Comparison of ENCODE assay signal across 9 mouse cellular contexts in the genomic region with DNA sequence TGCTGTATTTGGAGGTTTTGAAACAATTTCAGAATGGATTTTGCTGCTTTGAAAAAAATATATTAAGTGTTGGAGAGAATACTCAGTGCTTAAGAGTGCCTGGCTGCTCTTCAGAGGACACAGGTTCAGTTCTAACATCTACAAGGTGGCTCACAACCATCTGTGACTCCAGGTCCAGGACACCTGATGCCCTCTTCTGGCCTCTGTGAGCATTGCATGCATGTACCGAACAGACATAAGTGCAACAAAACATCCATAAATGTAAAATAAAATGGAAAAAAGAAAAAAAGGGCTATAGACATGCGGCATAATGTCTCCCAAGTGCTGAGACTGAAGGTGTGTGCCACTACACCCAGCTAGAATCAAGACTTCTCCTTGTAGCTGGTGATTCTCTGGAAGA. TPM values are rescaled to one million over a fixed set of nuclear protein-coding genes. Genes with fewer than 3 reads are reported as not detected.
DNase-seq lines count a peak whose midpoint lies in the region; ATAC-seq and TF ChIP-seq lines count a peak whose summit lies in the region.
"Had no signal": no experiment of that assay in that cellular context is flagged by ENCODE, and none has a peak within 500 bp of the region (broad histone marks: within the 10 kb centered on the region; RNA-seq: fewer than 3 reads in every experiment).

No protein-coding gene starts in this region.

- peaks cover 13% of the 10 kb centered on the region; the same call in 1 of the 2 replicates for H3K4me1 ChIP-seq in kidney, embryonic 15.5 days
- peaks cover 12% of the 10 kb centered on the region for H3K4me1 ChIP-seq in E14TG2a.4 (replicated peaks; ENCODE audit: low read depth, low read length)
- H3K4me1 ChIP-seq in embryonic facial prominence, embryonic 10.5 days = peaks cover 14% of the 10 kb centered on the region

- no peaks in the 10 kb centered on the region for H3K27me3 ChIP-seq in kidney, embryonic 15.5 days
- no peaks in the 10 kb centered on the region for H3K27me3 ChIP-seq in E14TG2a.4 (ENCODE audit: insufficient read depth, low read length)
- H3K27me3 ChIP-seq in embryonic facial prominence, embryonic 10.5 days (replicated peaks; ENCODE audit: low read depth, poor library complexity, severe bottlenecking) = no peaks in the 10 kb centered on the region
- H3K27me3 ChIP-seq: liver, embryonic 13.5 days had no signal

- H3K27ac ChIP-seq in kidney, embryonic 15.5 days = no peak overlapping the region
- no peak overlapping the region for H3K27ac ChIP-seq in embryonic facial prominence, embryonic 10.5 days (replicated peaks)
- H3K27ac ChIP-seq: liver, embryonic 13.5 days had no signal

- no peak overlapping the region for H3K4me3 ChIP-seq in kidney, embryonic 15.5 days (replicated peaks)
- H3K4me3 ChIP-seq in E14TG2a.4 (replicated peaks; ENCODE audit: low read length) = no peak overlapping the region
- H3K4me3 ChIP-seq in embryonic facial prominence, embryonic 10.5 days = no peak overlapping the region
- H3K4me3 ChIP-seq: liver, embryonic 13.5 days had no signal

- no peak overlapping the region for H3K9ac ChIP-seq in kidney, embryonic 15.5 days
- H3K9ac ChIP-seq: liver, embryonic 13.5 days had no signal

- TF ChIP-seq CTCF in E14TG2a.4 (conservative IDR thresholded peaks at IDR 0.05; ENCODE audit: low read length) = peak; percentile 44

- ATAC-seq in kidney, embryonic 15.5 days (replicated peaks; ENCODE audit: low FRiP score) = no peak

- no peaks in the 10 kb centered on the region for H3K9me3 ChIP-seq in kidney, embryonic 15.5 days (replicated peaks)
- no peaks in the 10 kb centered on the region for H3K9me3 ChIP-seq in E14TG2a.4 (ENCODE audit: low read length)
- no peaks in the 10 kb centered on the region for H3K9me3 ChIP-seq in embryonic facial prominence, embryonic 10.5 days
- H3K9me3 ChIP-seq: liver, embryonic 13.5 days had no signal

- DNase-seq in kidney, adult 18-20 months = peak; percentile 77
- DNase-seq in adipocyte (ENCODE audit: low spot score) = peak; percentile 55
- DNase-seq in embryonic facial prominence, embryonic 10.5 days (ENCODE audit: low spot score) = peak; percentile 62
- DNase-seq in layer of hippocampus, postnatal 10 days (ENCODE audit: low spot score in 2 of 2) = peak; percentile 62 to 70
- DNase-seq in retina, embryonic 14.5 days (ENCODE audit: low spot score) = peak; percentile 77
- DNase-seq in Muller cell, postnatal 12 days (ENCODE audit: inconsistent ontology term) = no peak
- DNase-seq: liver, embryonic 13.5 days had no signal

- no peak overlapping the region for H3K4me2 ChIP-seq in kidney, embryonic 15.5 days
- H3K4me2 ChIP-seq: liver, embryonic 13.5 days had no signal

- H3K36me3 ChIP-seq in kidney, embryonic 15.5 days = peaks cover 25% of the 10 kb centered on the region
- H3K36me3 ChIP-seq in E14TG2a.4 (ENCODE audit: insufficient read depth, low read length) = 0 out of 2 replicates have a peak, but pooled peaks cover 4% of the 10 kb centered on the region
- peaks cover 26% of the 10 kb centered on the region for H3K36me3 ChIP-seq in embryonic facial prominence, embryonic 10.5 days (replicated peaks)

- WGBS in kidney, embryonic 15.5 days = 51% methylated on average over 2 of the region's 2 CpGs
- WGBS in embryonic facial prominence, embryonic 10.5 days = 56% methylated on average over 2 of the region's 2 CpGs

RNA-seq across cellular contexts. Expression of a gene that starts 10.2 kb away (rescaled TPM):
- 18.0 and 18.3 TPM in 2 replicates for polyA plus RNA-seq in kidney, embryonic 15.5 days (2015; fragmentation: Nextera tagmentation; extraction: Ambion mirVana)
- polyA plus RNA-seq in embryonic facial prominence, embryonic 10.5 days (2016; fragmentation: Nextera tagmentation; extraction: Ambion mirVana) = 20.3 and 22.1 TPM in 2 replicates
- 10 to 100 TPM; 16.6 to 16.8 TPM for total RNA-seq in layer of hippocampus, postnatal 10 days (2021)

RNA-seq across cellular contexts. Expression of a gene that starts 16.8 kb away (rescaled TPM):
- polyA plus RNA-seq in kidney, embryonic 15.5 days (2015; fragmentation: Nextera tagmentation; extraction: Ambion mirVana) = 1.9 and 2.2 TPM in 2 replicates
- polyA plus RNA-seq in embryonic facial prominence, embryonic 10.5 days (2016; fragmentation: Nextera tagmentation; extraction: Ambion mirVana) = 0.56 and 0.60 TPM in 2 replicates
- 10 to 100 TPM; 36.7 to 40.0 TPM for total RNA-seq in layer of hippocampus, postnatal 10 days (2021)

RNA-seq across cellular contexts. Expression of a gene that starts 22.7 kb away (rescaled TPM):
- polyA plus RNA-seq in kidney, embryonic 15.5 days (2015; fragmentation: Nextera tagmentation; extraction: Ambion mirVana) = 4.0 and 4.7 TPM in 2 replicates
- polyA plus RNA-seq in embryonic facial prominence, embryonic 10.5 days (2016; fragmentation: Nextera tagmentation; extraction: Ambion mirVana) = 2.3 and 2.5 TPM in 2 replicates
- 10 to 100 TPM; 68.8 to 72.1 TPM for total RNA-seq in layer of hippocampus, postnatal 10 days (2021)

RNA-seq across cellular contexts. Expression of a gene that starts 22.7 kb away (rescaled TPM):
- polyA plus RNA-seq in kidney, embryonic 15.5 days (2015; fragmentation: Nextera tagmentation; extraction: Ambion mirVana) = 0.14 and 0.75 TPM in 2 replicates
- 0.14 and 0.25 TPM in 2 replicates for polyA plus RNA-seq in embryonic facial prominence, embryonic 10.5 days (2016; fragmentation: Nextera tagmentation; extraction: Ambion mirVana)
- 1 to 10 TPM in 1 of 2 experiments, not detected in 1; 9.9 TPM for total RNA-seq in layer of hippocampus, postnatal 10 days (2021)

RNA-seq across cellular contexts. Expression of a gene that starts 31.8 kb away (rescaled TPM):
- 144 and 157 TPM in 2 replicates for polyA plus RNA-seq in kidney, embryonic 15.5 days (2015; fragmentation: Nextera tagmentation; extraction: Ambion mirVana)
- polyA plus RNA-seq in embryonic facial prominence, embryonic 10.5 days (2016; fragmentation: Nextera tagmentation; extraction: Ambion mirVana) = 173 TPM in 2 replicates
- 100 to 1,000 TPM; 266 to 288 TPM for total RNA-seq in layer of hippocampus, postnatal 10 days (2021)
